Mouse (Mus musculus): ENCODE results near the gene Pfkfb3. TPM values are rescaled to one million over a fixed set of nuclear protein-coding genes. Genes with fewer than 3 reads are reported as not detected.

Gene Pfkfb3
- polyA plus RNA-seq, 1 experiment from 2014 or later: 9.4 TPM

DNA sequence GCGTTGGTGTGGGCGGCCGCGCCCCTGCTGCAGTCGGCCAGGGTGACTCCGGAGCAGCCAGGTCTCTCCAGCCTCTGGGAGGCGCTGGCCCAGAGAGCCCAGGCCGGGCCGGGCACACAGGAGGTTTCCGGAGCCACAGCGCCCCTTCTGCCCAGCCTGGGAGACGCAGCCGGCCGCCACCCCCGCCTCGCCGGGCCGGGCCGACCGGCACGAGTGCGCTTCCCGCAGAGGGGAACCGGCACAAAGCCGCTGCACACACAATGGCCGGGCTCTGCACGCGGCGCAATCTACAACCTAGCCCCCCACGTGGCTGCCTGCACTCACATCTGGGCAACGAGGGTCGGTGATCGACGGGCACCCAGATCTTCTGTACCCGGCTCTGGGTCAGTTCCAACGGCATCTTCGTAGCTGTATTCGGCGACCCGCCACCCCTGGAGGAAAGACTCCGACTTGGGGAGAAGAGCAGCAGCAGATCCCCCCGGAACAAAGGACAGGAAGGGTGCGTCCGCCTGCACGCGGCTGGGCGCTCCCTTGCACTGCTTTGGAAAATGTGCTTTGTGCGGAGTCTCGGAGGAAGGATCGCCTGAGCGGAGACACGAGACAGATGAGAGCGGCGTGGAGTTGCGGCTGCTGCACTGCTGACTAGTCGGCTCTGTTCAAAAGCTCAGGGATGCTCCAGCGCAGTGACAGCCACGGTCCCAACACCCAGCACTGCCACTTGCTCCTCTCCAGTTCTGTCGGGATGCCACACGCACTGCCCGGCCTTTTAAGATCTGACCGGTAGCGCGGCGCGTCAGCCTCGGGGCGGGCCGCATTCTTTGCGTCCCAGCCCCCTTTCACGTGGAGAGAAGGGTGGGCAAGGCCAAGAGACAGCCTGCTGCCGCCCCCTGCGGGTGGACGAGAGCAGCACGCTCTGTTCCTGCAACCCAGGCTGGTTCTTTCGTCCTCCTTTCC lies 52.3 kb downstream of the Pfkfb3 start:
- WGBS: under 1% methylated on average over 76 of the region's 76 CpGs
- Histone ChIP-seq H3K9ac (ENCODE audit: low read depth, low read length) (peak overlapping the region; percentile 72), H3K4me3 (replicated peaks; ENCODE audit: low read depth, low read length) (peak overlapping the region; percentile 57), H3K36me3 (ENCODE audit: insufficient read depth, low read length) (no peaks in the 10 kb centered on the region), H3K9me3 (replicated peaks; ENCODE audit: low read length) (no peaks in the 10 kb centered on the region), H3K27me3 (ENCODE audit: insufficient read depth, low read length) (no peaks in the 10 kb centered on the region), H3K4me2 (ENCODE audit: low read length) (peak overlapping the region; percentile 93), H3K4me1 (replicated peaks; ENCODE audit: insufficient read depth, low read length) (no peaks in the 10 kb centered on the region; the same call in none of the 2 replicates), H3K27ac (peak overlapping the region; percentile 89)
- peak; percentile 92 for TF ChIP-seq CTCF (IDR thresholded peaks at IDR 0.05; ENCODE audit: low read depth)
- ATAC-seq (replicated peaks; ENCODE audit: low FRiP score, low read depth) (peak; percentile 90), DNase-seq (ENCODE audit: low spot score) (peak; percentile 94)

DNA sequence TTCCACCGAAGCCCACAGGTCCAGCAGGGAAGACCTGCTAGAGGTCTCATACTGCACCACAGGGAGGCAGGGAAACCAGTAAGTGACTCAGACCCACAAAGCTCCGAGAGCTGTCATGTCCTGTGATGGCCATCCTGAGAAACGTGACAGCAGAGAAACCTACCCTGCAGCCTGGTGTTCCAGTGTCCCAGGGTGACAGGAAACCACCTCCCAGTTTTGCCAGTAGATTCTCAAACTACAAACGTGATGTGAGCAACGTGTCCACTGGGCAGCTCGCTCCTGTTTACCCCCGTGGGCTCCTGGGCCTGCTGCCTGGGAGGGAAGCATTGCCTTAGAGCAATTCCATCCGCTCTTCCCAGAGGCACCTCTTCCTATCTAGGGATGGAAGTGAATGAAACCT lies 53.2 kb downstream of the Pfkfb3 start:
- Histone ChIP-seq H3K4me3 (replicated peaks; ENCODE audit: low read depth, low read length) (peak overlapping the region; percentile 57), H3K27ac (peak overlapping the region; percentile 72), H3K4me1 (replicated peaks; ENCODE audit: insufficient read depth, low read length) (no peaks in the 10 kb centered on the region; the same call in none of the 2 replicates), H3K9me3 (replicated peaks; ENCODE audit: low read length) (no peaks in the 10 kb centered on the region), H3K4me2 (ENCODE audit: low read length) (peak overlapping the region; percentile 93), H3K27me3 (ENCODE audit: insufficient read depth, low read length) (no peaks in the 10 kb centered on the region), H3K9ac (ENCODE audit: low read depth, low read length) (peak overlapping the region; percentile 72), H3K36me3 (ENCODE audit: insufficient read depth, low read length) (no peaks in the 10 kb centered on the region)
- ATAC-seq (replicated peaks; ENCODE audit: low FRiP score, low read depth): no peak
- 5% methylated on average over 8 of the region's 8 CpGs for WGBS
- DNase-seq (ENCODE audit: low spot score): no peak
- TF ChIP-seq CTCF (IDR thresholded peaks at IDR 0.05; ENCODE audit: low read depth): no peak

DNA sequence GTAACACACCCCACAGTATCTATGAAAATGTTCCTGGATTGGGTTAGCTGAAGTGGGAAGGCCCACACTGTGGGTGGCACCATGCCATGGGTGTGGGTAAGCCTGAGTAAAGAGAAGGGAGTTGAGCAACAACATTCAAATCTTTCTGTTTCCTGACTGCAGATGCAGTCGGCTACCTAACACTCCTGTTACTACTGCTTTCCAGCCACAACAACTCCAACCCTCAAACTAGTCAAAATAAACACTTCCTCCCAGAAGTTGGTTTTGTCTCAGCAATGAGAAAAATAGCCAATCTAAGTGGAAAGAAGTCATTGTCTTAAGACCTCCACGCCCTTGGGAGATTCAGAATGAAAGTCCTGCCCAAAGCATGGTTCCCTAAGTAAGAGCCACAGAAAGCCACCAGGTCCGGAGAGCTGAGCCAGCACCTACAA lies 57.3 kb downstream of the Pfkfb3 start:
- ATAC-seq (replicated peaks; ENCODE audit: low FRiP score, low read depth) (no peak), DNase-seq (ENCODE audit: low spot score) (no peak)
- WGBS: 88% methylated on average over 3 of the region's 3 CpGs
- Histone ChIP-seq H3K9me3 (replicated peaks; ENCODE audit: low read length) (no peaks in the 10 kb centered on the region), H3K27me3 (ENCODE audit: insufficient read depth, low read length) (no peaks in the 10 kb centered on the region), H3K4me2 (ENCODE audit: low read length) (no peak overlapping the region), H3K9ac (ENCODE audit: low read depth, low read length) (no peak overlapping the region), H3K4me1 (replicated peaks; ENCODE audit: insufficient read depth, low read length) (no peaks in the 10 kb centered on the region; the same call in none of the 2 replicates), H3K27ac (no peak overlapping the region), H3K4me3 (replicated peaks; ENCODE audit: low read depth, low read length) (no peak overlapping the region), H3K36me3 (ENCODE audit: insufficient read depth, low read length) (0 out of 2 replicates have a peak, but pooled peaks cover 12% of the 10 kb centered on the region)
- TF ChIP-seq CTCF (IDR thresholded peaks at IDR 0.05; ENCODE audit: low read depth): no peak

DNA sequence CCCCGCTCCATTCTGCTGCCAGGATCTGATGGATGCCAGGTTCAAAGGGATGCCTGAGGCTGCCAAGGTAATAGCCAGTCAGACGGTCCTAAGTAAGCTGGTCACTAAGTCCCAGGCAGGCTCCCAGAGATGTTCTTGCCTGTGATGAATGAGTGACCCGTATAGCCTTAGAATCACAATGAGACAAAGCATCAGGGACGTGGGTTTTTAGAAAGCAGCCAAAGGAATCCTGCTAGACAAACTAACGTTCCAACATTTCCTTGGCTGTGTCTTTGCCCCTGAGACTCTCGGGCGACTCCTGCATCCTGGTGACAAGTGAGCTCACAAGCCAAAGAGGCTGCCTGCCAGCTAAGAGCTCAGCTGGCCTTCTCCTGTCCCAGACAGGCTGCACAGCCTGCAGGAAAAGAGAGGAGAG lies 59.0 kb downstream of the Pfkfb3 start:
- WGBS: 68% methylated on average over 7 of the region's 7 CpGs
- no peak for TF ChIP-seq CTCF (IDR thresholded peaks at IDR 0.05; ENCODE audit: low read depth)
- ATAC-seq (replicated peaks; ENCODE audit: low FRiP score, low read depth): no peak
- Histone ChIP-seq H3K9me3 (replicated peaks; ENCODE audit: low read length) (no peaks in the 10 kb centered on the region), H3K36me3 (ENCODE audit: insufficient read depth, low read length) (peaks cover 20% of the 10 kb centered on the region; the same call in 1 of the 2 replicates), H3K4me2 (ENCODE audit: low read length) (no peak overlapping the region), H3K4me3 (replicated peaks; ENCODE audit: low read depth, low read length) (no peak overlapping the region), H3K4me1 (replicated peaks; ENCODE audit: insufficient read depth, low read length) (no peaks in the 10 kb centered on the region; the same call in none of the 2 replicates), H3K27me3 (ENCODE audit: insufficient read depth, low read length) (no peaks in the 10 kb centered on the region), H3K9ac (ENCODE audit: low read depth, low read length) (no peak overlapping the region), H3K27ac (no peak overlapping the region)
- DNase-seq (ENCODE audit: low spot score): no peak

DNA sequence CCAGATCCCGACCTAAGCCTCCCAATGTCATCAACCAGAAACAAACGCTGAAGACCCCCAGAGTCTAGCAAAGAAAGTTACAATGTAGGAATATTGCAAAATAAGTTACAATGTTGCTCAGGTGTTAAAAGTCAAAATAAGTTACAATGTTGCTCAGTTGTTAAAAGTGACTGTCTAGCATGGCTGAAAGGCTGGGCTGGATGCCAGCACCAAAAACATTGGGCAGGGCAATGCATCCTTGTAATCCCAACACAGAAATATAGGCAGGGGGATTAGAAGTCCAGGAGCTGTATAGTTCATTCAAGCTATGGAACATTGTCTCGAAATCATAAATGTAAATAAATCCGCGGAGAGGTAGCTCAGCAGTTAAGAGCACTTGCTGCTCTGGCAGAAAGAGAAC lies 61.0 kb downstream of the Pfkfb3 start:
- DNase-seq (ENCODE audit: low spot score) (no peak), ATAC-seq (replicated peaks; ENCODE audit: low FRiP score, low read depth) (no peak)
- H3K9me3 ChIP-seq (replicated peaks; ENCODE audit: low read length): no peaks in the 10 kb centered on the region
- H3K36me3 ChIP-seq (ENCODE audit: insufficient read depth, low read length): peaks cover 27% of the 10 kb centered on the region
- TF ChIP-seq CTCF (IDR thresholded peaks at IDR 0.05; ENCODE audit: low read depth): no peak
- H3K27ac ChIP-seq: no peak overlapping the region
- no peaks in the 10 kb centered on the region for H3K4me1 ChIP-seq (replicated peaks; ENCODE audit: insufficient read depth, low read length)
- no peak overlapping the region for H3K4me2 ChIP-seq (ENCODE audit: low read length)
- WGBS: 94% methylated on average over 5 of the region's 5 CpGs
- H3K4me3 ChIP-seq (replicated peaks; ENCODE audit: low read depth, low read length): no peak overlapping the region
- no peak overlapping the region for H3K9ac ChIP-seq (ENCODE audit: low read depth, low read length)
- no peaks in the 10 kb centered on the region for H3K27me3 ChIP-seq (ENCODE audit: insufficient read depth, low read length)

DNA sequence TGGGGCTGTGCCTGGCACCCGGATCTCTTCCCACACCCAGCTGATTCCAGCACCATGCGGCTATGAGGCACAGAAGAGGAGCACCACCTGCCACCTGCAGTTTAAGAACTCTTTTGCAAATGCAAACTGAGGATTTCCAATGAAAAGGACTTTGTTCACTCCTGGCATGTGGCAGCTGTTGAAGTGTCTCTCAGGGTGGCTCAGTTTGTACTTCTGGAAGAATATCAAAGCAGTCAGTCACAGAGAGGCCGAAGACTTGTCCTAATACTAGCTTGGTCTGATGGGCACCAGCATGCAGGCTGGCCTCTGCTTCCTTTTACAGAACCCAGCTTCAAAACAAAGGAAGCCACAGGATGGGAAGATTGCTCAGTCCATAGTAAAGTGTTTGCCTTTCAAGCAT lies 62.4 kb downstream of the Pfkfb3 start:
- H3K4me2 ChIP-seq (ENCODE audit: low read length): no peak overlapping the region
- H3K27ac ChIP-seq: no peak overlapping the region
- no peak for DNase-seq (ENCODE audit: low spot score)
- H3K4me1 ChIP-seq (replicated peaks; ENCODE audit: insufficient read depth, low read length): no peaks in the 10 kb centered on the region
- ATAC-seq (replicated peaks; ENCODE audit: low FRiP score, low read depth): no peak
- H3K36me3 ChIP-seq (ENCODE audit: insufficient read depth, low read length): peaks cover 29% of the 10 kb centered on the region
- no peak overlapping the region for H3K4me3 ChIP-seq (replicated peaks; ENCODE audit: low read depth, low read length)
- WGBS: 86% methylated on average over 3 of the region's 3 CpGs
- H3K9ac ChIP-seq (ENCODE audit: low read depth, low read length): no peak overlapping the region
- H3K9me3 ChIP-seq (replicated peaks; ENCODE audit: low read length): no peaks in the 10 kb centered on the region
- TF ChIP-seq CTCF (IDR thresholded peaks at IDR 0.05; ENCODE audit: low read depth): no peak
- no peaks in the 10 kb centered on the region for H3K27me3 ChIP-seq (ENCODE audit: insufficient read depth, low read length)

All from kidney, postnatal 0 days (tissue).